Mouse (Mus musculus): Measurements from ENCODE around the gene Gxylt1.
A peak's percentile ranks its signal among the peaks of the same experiment; 100 is the strongest.
"Not testable (repeated sequence)": the region's sequence is repeated elsewhere in the genome, so short reads cannot be mapped to it uniquely, and the experiment has no call there.

Gxylt1 gene

GRCm38 (mm10) chr15:93262818-93263217 is 12.2 kb downstream of the Gxylt1 start:
- peak; percentile 24 for DNase-seq

- no peak for DNase-seq
Measured at GRCm38 (mm10) chr15:93262274-93262673, 12.7 kb downstream of the Gxylt1 start.

- no peak for DNase-seq
Measured at GRCm38 (mm10) chr15:93259933-93260332, 15.0 kb downstream of the Gxylt1 start.

GRCm38 (mm10) chr15:93255295-93255694 is 19.7 kb downstream of the Gxylt1 start:
- DNase-seq: no peak

GRCm38 (mm10) chr15:93253172-93253571 is 21.8 kb downstream of the Gxylt1 start:
- DNase-seq: no peak

GRCm38 (mm10) chr15:93252396-93252795 is 22.6 kb downstream of the Gxylt1 start:
- DNase-seq: no peak

GRCm38 (mm10) chr15:93251553-93252250 is 23.3 kb downstream of the Gxylt1 start:
- peak; percentile 60 for DNase-seq

GRCm38 (mm10) chr15:93243202-93243601 is 31.8 kb downstream of the Gxylt1 start:
- DNase-seq: no peak

GRCm38 (mm10) chr15:93236456-93236855 is 38.5 kb downstream of the Gxylt1 start:
- not testable (repeated sequence) for DNase-seq

GRCm38 (mm10) chr15:93229028-93229427 is 46.0 kb downstream of the Gxylt1 start:
- DNase-seq: no peak

- peak; percentile 29 for DNase-seq
Measured at GRCm38 (mm10) chr15:93228375-93228774, 46.6 kb downstream of the Gxylt1 start.

- DNase-seq: peak; percentile 62
Measured at GRCm38 (mm10) chr15:93227764-93228079, 47.3 kb downstream of the Gxylt1 start.

GRCm38 (mm10) chr15:93226930-93227763 is 47.8 kb downstream of the Gxylt1 start:
- DNase-seq: no peak

GRCm38 (mm10) chr15:93222475-93222874 is 52.5 kb downstream of the Gxylt1 start:
- DNase-seq: peak; percentile 29

GRCm38 (mm10) chr15:93212617-93213016 is 62.4 kb downstream of the Gxylt1 start:
- DNase-seq: no peak

- no peak for DNase-seq
Measured at GRCm38 (mm10) chr15:93204861-93205260, 70.1 kb downstream of the Gxylt1 start.

- DNase-seq: no peak
Measured at GRCm38 (mm10) chr15:93201956-93202355, 73.0 kb downstream of the Gxylt1 start.

GRCm38 (mm10) chr15:93191387-93192145 is 83.4 kb downstream of the Gxylt1 start:
- no peak for DNase-seq

Data from kidney, postnatal 10 days (tissue).